Mouse (Mus musculus) myocyte (in vitro differentiated cells): Measurements from ENCODE around the gene Mapk13. TPM values are rescaled to one million over a fixed set of nuclear protein-coding genes. Genes with fewer than 3 reads are reported as not detected.

Experiments used
- H3K27me3 ChIP-seq: one replicate; pipeline ENCODE4 v1.6.1; 2011; ENCODE audit not compliant: control insufficient read depth, insufficient read depth, insufficient read length
- H3K36me3 ChIP-seq: one replicate; pipeline ENCODE4 v1.6.1; 2011; ENCODE audit not compliant: control insufficient read depth, insufficient read depth
- H3K4me2 ChIP-seq: one replicate; pipeline ENCODE4 v1.6.1; 2011; ENCODE audit warnings: low read depth, control low read depth
- H3K4me3 ChIP-seq: one replicate; pipeline ENCODE4 v1.5.1; 2011; ENCODE audit warnings: mild to moderate bottlenecking, control low read depth, moderate library complexity
- H3K79me2 ChIP-seq: one replicate; pipeline ENCODE4 v1.6.1; 2011; ENCODE audit not compliant: control insufficient read depth, insufficient read depth
- H3ac ChIP-seq: one replicate; pipeline ENCODE4 v1.6.1; 2011; ENCODE audit not compliant: control insufficient read depth, insufficient read length
- CEBPB ChIP-seq: IDR thresholded peaks from 2 replicates; pipeline ENCODE4 v1.6.1; 2011; ENCODE audit warnings: mild to moderate bottlenecking, moderate library complexity; ENCODE audit not compliant: poor library complexity, insufficient read depth, severe bottlenecking
- E2F4 ChIP-seq: IDR thresholded peaks from one replicate; pipeline ENCODE4 v1.6.1; 2011; ENCODE audit warnings: mild to moderate bottlenecking, control low read depth, moderate library complexity; ENCODE audit not compliant: insufficient read depth
- MAX ChIP-seq: IDR thresholded peaks from one replicate; pipeline ENCODE4 v1.6.1; 2011; ENCODE audit warnings: low read depth, mild to moderate bottlenecking, control low read depth
- MYOD1 ChIP-seq, 3 experiments: IDR thresholded peaks; one replicate each; pipeline ENCODE4 v1.6.1; 2011; ENCODE audit warnings: control low read depth in 2 of 3, low read depth in 2 of 3, mild to moderate bottlenecking in 2 of 3, moderate library complexity in 1 of 3; ENCODE audit not compliant: insufficient read length in 2 of 3, control insufficient read depth in 1 of 3
- MYOG ChIP-seq, 3 experiments: IDR thresholded peaks; one replicate each; pipeline ENCODE4 v1.6.1; 2011; ENCODE audit warnings: control low read depth in 2 of 3, low read depth in 2 of 3, mild to moderate bottlenecking in 2 of 3; ENCODE audit not compliant: insufficient read length in 2 of 3, control insufficient read depth in 1 of 3, insufficient read depth in 1 of 3
- POLR2A ChIP-seq: IDR thresholded peaks from one replicate; pipeline ENCODE4 v1.6.1; 2011; ENCODE audit warnings: low read depth, mild to moderate bottlenecking, control low read depth, moderate library complexity; ENCODE audit not compliant: insufficient read length
- POLR2AphosphoS2 ChIP-seq: IDR thresholded peaks from one replicate; pipeline ENCODE4 v1.6.1; 2011; ENCODE audit warnings: low read depth, control low read depth; ENCODE audit not compliant: insufficient read length
- REST ChIP-seq: IDR thresholded peaks from one replicate; pipeline ENCODE4 v1.6.1; 2011; ENCODE audit warnings: mild to moderate bottlenecking, control low read depth, moderate library complexity; ENCODE audit not compliant: insufficient read depth, insufficient read length
- SRF ChIP-seq: IDR thresholded peaks from one replicate; pipeline ENCODE4 v1.6.1; 2011; ENCODE audit warnings: low read depth; ENCODE audit not compliant: control insufficient read depth, insufficient read length
- TCF12 ChIP-seq: IDR thresholded peaks from one replicate; pipeline ENCODE4 v1.6.1; 2011; ENCODE audit warnings: mild to moderate bottlenecking, control low read depth; ENCODE audit not compliant: poor library complexity, insufficient read depth, severe bottlenecking
- TCF3 ChIP-seq: IDR thresholded peaks from one replicate; pipeline ENCODE4 v1.6.1; 2011; ENCODE audit warnings: low read depth, control low read depth; ENCODE audit not compliant: insufficient read length
- USF1 ChIP-seq: IDR thresholded peaks from one replicate; pipeline ENCODE4 v1.6.1; 2011; ENCODE audit warnings: low read depth, mild to moderate bottlenecking, control low read depth, moderate library complexity
- polyA plus RNA-seq: library from polyadenylated mRNA; unstranded; fragments of >200 nt; fragmentation: generic; extraction: Trizol; gene quantifications from one replicate; pipeline ENCODE4 v1.2.1, GENCODE M21; 2012; ENCODE audit warnings: missing spikeins

Gene Mapk13
- polyA plus RNA-seq, 1 experiment: 0.08 TPM

DNA sequence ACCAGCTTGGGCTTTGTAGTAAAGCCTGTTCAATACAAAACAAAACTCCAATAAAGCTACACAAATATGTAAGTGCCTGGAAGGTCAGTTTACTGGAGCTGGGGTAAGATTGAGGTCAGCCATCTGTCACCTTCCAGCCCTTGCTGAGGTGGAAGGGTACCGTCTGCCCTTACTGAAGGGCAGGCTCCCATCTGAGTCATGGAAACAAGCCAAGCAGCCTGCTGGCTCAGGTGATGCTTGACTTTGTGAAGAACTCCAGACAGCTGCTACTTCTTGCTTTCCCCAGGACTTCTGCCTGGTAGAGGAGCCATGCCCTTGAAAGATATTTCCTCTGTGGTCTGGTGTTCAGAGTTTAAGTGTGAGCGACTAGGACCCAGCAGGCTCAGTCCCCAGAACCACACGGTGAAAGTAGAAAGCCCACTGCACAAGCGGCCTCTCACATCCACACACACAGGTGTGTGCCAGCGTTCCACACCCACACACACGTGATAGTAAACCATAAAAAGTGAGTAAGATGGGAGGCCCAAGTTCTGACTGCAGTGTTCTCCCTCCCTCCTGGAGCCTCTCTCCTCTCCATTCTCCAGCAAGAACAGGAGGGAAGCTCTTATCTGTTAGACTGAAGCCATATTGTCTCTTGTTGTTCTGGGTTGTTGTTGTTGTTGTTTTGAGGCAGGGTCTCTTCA lies 56.4 kb downstream of the Mapk13 start:
- peaks cover 12% of the 10 kb centered on the region for H3K36me3 ChIP-seq
- H3ac ChIP-seq: no peak overlapping the region
- no peak overlapping the region for H3K4me2 ChIP-seq
- H3K79me2 ChIP-seq: no peaks in the 10 kb centered on the region
- TF ChIP-seq TCF3: no peak
- no peak for TF ChIP-seq TCF12
- TF ChIP-seq MAX: no peak
- TF ChIP-seq POLR2AphosphoS2: no peak
- no peak for TF ChIP-seq MYOG (IDR thresholded peaks at IDR 0.05; ENCODE audit: control insufficient read depth in 1 of 3, insufficient read depth in 1 of 3, insufficient read length in 2 of 3, low read depth in 2 of 3)
- TF ChIP-seq CEBPB: no peak
- no peak for TF ChIP-seq MYOD1 (IDR thresholded peaks at IDR 0.05; ENCODE audit: control insufficient read depth in 1 of 3, insufficient read length in 2 of 3, low read depth in 2 of 3)
- TF ChIP-seq E2F4: no peak
- no peak for TF ChIP-seq SRF
- TF ChIP-seq REST: no peak
- TF ChIP-seq USF1: no peak
- TF ChIP-seq POLR2A: no peak
- H3K4me3 ChIP-seq: no peak overlapping the region
- H3K27me3 ChIP-seq: no peaks in the 10 kb centered on the region

DNA sequence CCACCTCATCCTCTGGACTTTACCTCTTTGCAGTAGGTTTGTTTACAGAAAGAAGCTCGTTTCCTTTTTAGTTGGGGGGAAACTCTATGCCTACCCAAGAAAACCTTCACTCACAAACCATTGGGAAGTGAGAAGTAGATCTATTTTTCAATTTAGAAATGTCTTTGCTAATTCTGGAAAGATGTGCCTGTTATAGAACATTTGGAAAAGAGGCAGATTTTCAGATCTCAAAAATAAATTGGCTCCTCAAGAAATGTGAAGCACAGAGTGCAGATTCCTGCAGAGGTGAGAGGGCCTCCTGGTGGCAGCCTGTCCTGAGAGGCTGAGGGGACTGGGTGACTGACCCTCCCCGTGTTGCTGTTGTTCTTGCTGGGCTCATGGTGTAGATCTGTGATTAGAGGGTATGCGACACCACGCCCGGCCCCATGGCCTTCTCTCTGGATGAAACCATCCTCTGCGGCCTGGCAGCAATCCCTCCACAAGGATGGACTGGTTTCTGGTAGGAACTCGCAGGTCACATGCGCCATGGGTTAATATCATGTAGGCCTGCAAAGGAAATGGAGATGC lies 58.7 kb downstream of the Mapk13 start:
- TF ChIP-seq TCF12 (no peak), TCF3 (no peak), MYOG (IDR thresholded peaks at IDR 0.05; ENCODE audit: control insufficient read depth in 1 of 3, insufficient read depth in 1 of 3, insufficient read length in 2 of 3, low read depth in 2 of 3) (no peak), USF1 (no peak), POLR2AphosphoS2 (no peak), E2F4 (no peak)
- no peaks in the 10 kb centered on the region for H3K27me3 ChIP-seq
- H3K36me3 ChIP-seq: peaks cover 12% of the 10 kb centered on the region
- H3K4me3 ChIP-seq: no peak overlapping the region
- no peaks in the 10 kb centered on the region for H3K79me2 ChIP-seq
- H3ac ChIP-seq: no peak overlapping the region
- H3K4me2 ChIP-seq: no peak overlapping the region

DNA sequence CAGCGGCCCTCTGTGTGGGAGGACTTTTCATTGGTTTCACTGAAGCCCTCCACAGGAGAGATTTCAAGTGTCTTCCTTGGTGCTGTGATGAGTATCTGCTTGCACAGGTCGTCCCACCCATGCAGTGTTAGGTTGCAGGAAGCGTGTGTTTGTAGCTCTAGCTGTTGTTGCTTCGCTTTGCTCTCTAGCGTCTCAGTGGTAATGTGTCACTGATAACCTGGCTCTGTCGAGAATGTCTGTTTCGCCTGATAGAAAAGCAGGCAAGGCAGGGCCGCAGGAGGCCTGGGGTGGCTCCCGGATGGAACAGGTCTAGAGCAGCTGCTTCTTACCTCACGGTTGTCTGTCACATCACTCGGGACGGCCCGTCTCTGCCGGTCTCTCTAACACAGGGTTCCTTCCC lies 60.0 kb downstream of the Mapk13 start:
- H3K4me2 ChIP-seq: no peak overlapping the region

More for the DNA sequence above, 60.0 kb downstream of the Mapk13 start:
- H3K4me3 ChIP-seq: no peak overlapping the region
- no peaks in the 10 kb centered on the region for H3K27me3 ChIP-seq
- peaks cover 12% of the 10 kb centered on the region for H3K36me3 ChIP-seq
- no peaks in the 10 kb centered on the region for H3K79me2 ChIP-seq
- H3ac ChIP-seq: no peak overlapping the region
- no peak for TF ChIP-seq TCF12
- TF ChIP-seq POLR2A: no peak
- no peak for TF ChIP-seq MYOD1 (IDR thresholded peaks at IDR 0.05; ENCODE audit: control insufficient read depth in 1 of 3, insufficient read length in 2 of 3, low read depth in 2 of 3)
- no peak for TF ChIP-seq TCF3
- no peak for TF ChIP-seq POLR2AphosphoS2
- TF ChIP-seq E2F4: no peak
- no peak for TF ChIP-seq REST

Other genes starting within 250 kb of the Mapk13 start
- not detected for gene Armc12, start 238.5 kb upstream of the Mapk13 start, polyA plus RNA-seq
- not detected for gene Clpsl2, start 219.9 kb upstream of the Mapk13 start, polyA plus RNA-seq
- not detected for gene Clps, start 208.5 kb upstream of the Mapk13 start, polyA plus RNA-seq
- gene Lhfpl5, start 193.7 kb upstream of the Mapk13 start, polyA plus RNA-seq: 0.04 TPM
- gene Srpk1, start 146.6 kb upstream of the Mapk13 start, polyA plus RNA-seq: 18.2 TPM
- not detected for gene Slc26a8, start 79.1 kb upstream of the Mapk13 start, polyA plus RNA-seq
- gene Mapk14, start 78.0 kb upstream of the Mapk13 start, polyA plus RNA-seq: 34.6 TPM
- gene AC170998.1, start 43.2 kb upstream of the Mapk13 start, polyA plus RNA-seq: not detected
- gene Brpf3, start 31.8 kb downstream of the Mapk13 start, polyA plus RNA-seq: 6.7 TPM
- gene Pnpla1, start 89.1 kb downstream of the Mapk13 start, polyA plus RNA-seq: not detected
- gene 4930539E08Rik, start 146.0 kb downstream of the Mapk13 start, polyA plus RNA-seq: not detected
- not detected for gene Pxt1, start 174.5 kb downstream of the Mapk13 start, polyA plus RNA-seq
- gene Kctd20, start 182.7 kb downstream of the Mapk13 start, polyA plus RNA-seq: 34.8 TPM
- gene Stk38, start 238.7 kb downstream of the Mapk13 start, polyA plus RNA-seq: 28.3 TPM